ENCODE assay signal across 8 mouse cellular contexts in genomic region chr4:140657681-140658575, GRCm38 (mm10). TPM values are rescaled to one million over a fixed set of nuclear protein-coding genes. Genes with fewer than 3 reads are reported as not detected.
DNase-seq lines count a peak whose midpoint lies in the region; ATAC-seq and TF ChIP-seq lines count a peak whose summit lies in the region.

No protein-coding gene starts in this region.

- DNase-seq in MN1 (ENCODE audit: low spot score), result peak; percentile 89
- DNase-seq in cerebellum, adult 9-10 months, result peak; percentile 61
- peak; percentile 80 to 85 for DNase-seq in frontal cortex, postnatal 10 days (ENCODE audit: low spot score in 2 of 2)
- peak; percentile 75 for DNase-seq in hindbrain, embryonic 10.5 days (ENCODE audit: low spot score)
- peak; percentile 62 for DNase-seq in layer of hippocampus, adult 9-10 months (ENCODE audit: low spot score)
- peak; percentile 76 for DNase-seq in lung, embryonic 14.5 days
- peak; percentile 84 for DNase-seq in right cerebral cortex, adult 18-20 months
- no peak for DNase-seq in spleen, adult 18-20 months

- no peaks in the 10 kb centered on the region for H3K9me3 ChIP-seq in hindbrain, embryonic 10.5 days
- no peaks in the 10 kb centered on the region for H3K9me3 ChIP-seq in lung, embryonic 14.5 days (ENCODE audit: low read depth, low read length)

- H3K4me2 ChIP-seq in lung, embryonic 14.5 days, result peak overlapping the region; percentile 50

- WGBS in hindbrain, embryonic 10.5 days, result 4% methylated on average over 24 of the region's 24 CpGs
- 10% methylated on average over 24 of the region's 24 CpGs for WGBS in lung, embryonic 14.5 days

- H3K27me3 ChIP-seq in hindbrain, embryonic 10.5 days (ENCODE audit: insufficient read depth, poor library complexity, severe bottlenecking), result peaks cover 2% of the 10 kb centered on the region; the same call in 1 of the 2 replicates
- no peaks in the 10 kb centered on the region for H3K27me3 ChIP-seq in lung, embryonic 14.5 days (ENCODE audit: insufficient read depth, low read length)

- ATAC-seq in lung, embryonic 14.5 days (ENCODE audit: insufficient read depth), result peak; percentile 78

- no peaks in the 10 kb centered on the region for H3K36me3 ChIP-seq in hindbrain, embryonic 10.5 days
- H3K36me3 ChIP-seq in lung, embryonic 14.5 days (ENCODE audit: insufficient read depth), result no peaks in the 10 kb centered on the region

- H3K4me3 ChIP-seq in hindbrain, embryonic 10.5 days, result peak overlapping the region; percentile 36
- 0 out of 2 replicates have a peak overlapping the region, but pooled peaks have one; percentile 2 for H3K4me3 ChIP-seq in lung, embryonic 14.5 days (ENCODE audit: low read depth, low read length)

- H3K9ac ChIP-seq in lung, embryonic 14.5 days, result peak overlapping the region; percentile 46

- TF ChIP-seq CTCF in lung, embryonic 14.5 days (IDR thresholded peaks at IDR 0.05; ENCODE audit: low read depth), result no peak

- peaks cover 58% of the 10 kb centered on the region for H3K4me1 ChIP-seq in hindbrain, embryonic 10.5 days (replicated peaks)
- H3K4me1 ChIP-seq in lung, embryonic 14.5 days (ENCODE audit: insufficient read depth), result peaks cover 20% of the 10 kb centered on the region

- peak overlapping the region; percentile 94 for H3K27ac ChIP-seq in hindbrain, embryonic 10.5 days
- H3K27ac ChIP-seq in lung, embryonic 14.5 days (ENCODE audit: low read depth), result peak overlapping the region; percentile 94

RNA-seq across cellular contexts. Expression of gene Arhgef10l, which starts 7.9 kb away (rescaled TPM):
- polyA plus RNA-seq in hindbrain, embryonic 10.5 days (2016; fragmentation: Nextera tagmentation; extraction: Ambion mirVana), result 23.7 and 32.3 TPM in 2 replicates
- polyA plus RNA-seq in lung, embryonic 14.5 days (2014; fragmentation: Nextera tagmentation; extraction: Ambion mirVana), result 13.5 and 16.1 TPM in 2 replicates

RNA-seq across cellular contexts. Expression of gene Rcc2, which starts 42.4 kb away (rescaled TPM):
- 33.9 and 37.5 TPM in 2 replicates for polyA plus RNA-seq in hindbrain, embryonic 10.5 days (2016; fragmentation: Nextera tagmentation; extraction: Ambion mirVana)
- 54.9 and 62.8 TPM in 2 replicates for polyA plus RNA-seq in lung, embryonic 14.5 days (2014; fragmentation: Nextera tagmentation; extraction: Ambion mirVana)

Comparison
In these comparisons a context has a peak if more than half of its experiments do, and no peak if none do; other contexts are left out.
1. DNase-seq: peak in MN1 (single experiment), cerebellum, adult 9-10 months (single experiment), frontal cortex, postnatal 10 days (2 of 2), hindbrain, embryonic 10.5 days (single experiment), layer of hippocampus, adult 9-10 months (single experiment), lung, embryonic 14.5 days (single experiment) and right cerebral cortex, adult 18-20 months (single experiment); none in spleen, adult 18-20 months (0 of 2).